ENCODE assay signal across 14 mouse cellular contexts in the genomic region with DNA sequence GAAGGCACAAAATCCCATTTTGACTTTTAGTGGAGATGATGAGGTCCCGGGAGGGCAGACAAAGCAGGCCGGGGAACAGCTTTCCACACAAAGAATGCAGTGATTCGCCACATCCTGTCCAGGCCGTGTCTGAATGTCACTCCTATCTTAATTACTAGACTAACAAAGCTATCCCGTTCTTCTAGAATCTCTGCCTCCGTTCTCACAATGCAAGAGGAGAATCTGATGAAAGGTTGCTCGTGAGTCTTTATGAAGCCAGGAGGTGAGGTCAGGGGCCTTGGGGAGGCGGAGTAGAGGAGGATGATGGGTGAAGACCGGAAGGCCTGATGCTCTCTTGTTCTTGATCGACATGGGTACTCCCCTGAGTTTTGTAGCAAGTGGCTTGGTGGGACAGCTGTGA.
DNase-seq lines count a peak whose midpoint lies in the region; ATAC-seq and TF ChIP-seq lines count a peak whose summit lies in the region.
"Had no signal": no experiment of that assay in that cellular context is flagged by ENCODE, and none has a peak within 500 bp of the region (broad histone marks: within the 10 kb centered on the region; RNA-seq: fewer than 3 reads in every experiment).

No protein-coding gene starts in this region.

- no peak overlapping the region for H3K4me3 ChIP-seq in kidney, adult 2 months (ENCODE audit: insufficient read depth, low read depth, low read length)
- no peak overlapping the region for H3K4me3 ChIP-seq in hindbrain, embryonic 14.5 days (replicated peaks; ENCODE audit: low read length)
- H3K4me3 ChIP-seq in midbrain, postnatal 0 days (ENCODE audit: low read depth, low read length) = no peak overlapping the region
- H3K4me3 ChIP-seq: erythroblast, embryonic 14.5 days had no signal

- H3K9ac ChIP-seq in hindbrain, embryonic 14.5 days = no peak overlapping the region
- H3K9ac ChIP-seq in midbrain, postnatal 0 days (replicated peaks; ENCODE audit: low read length, poor library complexity, severe bottlenecking) = 0 out of 2 replicates have a peak overlapping the region, but pooled peaks have one; percentile 13
- H3K9ac ChIP-seq: liver, postnatal 0 days had no signal

- H3K27me3 ChIP-seq in kidney, adult 2 months (replicated peaks; ENCODE audit: control insufficient read depth, insufficient read depth, low read length) = no peaks in the 10 kb centered on the region; the same call in 1 of the 2 replicates
- H3K27me3 ChIP-seq in hindbrain, embryonic 14.5 days (ENCODE audit: control insufficient read depth, insufficient read depth, low read length) = no peaks in the 10 kb centered on the region
- no peaks in the 10 kb centered on the region for H3K27me3 ChIP-seq in midbrain, postnatal 0 days (ENCODE audit: insufficient read depth, low read length)

- ATAC-seq in hindbrain, embryonic 14.5 days (ENCODE audit: low FRiP score) = no peak
- no peak for ATAC-seq in midbrain, postnatal 0 days (ENCODE audit: low FRiP score)
- ATAC-seq: liver, postnatal 0 days had no signal

- no peaks in the 10 kb centered on the region for H3K4me1 ChIP-seq in kidney, adult 2 months (ENCODE audit: control insufficient read depth, insufficient read depth, low read length)
- H3K4me1 ChIP-seq in hindbrain, embryonic 14.5 days (replicated peaks; ENCODE audit: control insufficient read depth, insufficient read depth, low read length) = peaks cover 27% of the 10 kb centered on the region
- peaks cover 2% of the 10 kb centered on the region; the same call in 1 of the 2 replicates for H3K4me1 ChIP-seq in midbrain, postnatal 0 days (ENCODE audit: insufficient read depth, low read length)

- H3K4me2 ChIP-seq in hindbrain, embryonic 14.5 days (replicated peaks) = peak overlapping the region; percentile 27; the same call in 1 of the 2 replicates
- no peak overlapping the region for H3K4me2 ChIP-seq in midbrain, postnatal 0 days (ENCODE audit: low read depth, low read length, poor library complexity, severe bottlenecking)

- H3K9me3 ChIP-seq in hindbrain, embryonic 14.5 days (ENCODE audit: control insufficient read depth, low read length) = no peaks in the 10 kb centered on the region
- H3K9me3 ChIP-seq in midbrain, postnatal 0 days (ENCODE audit: low read length) = no peaks in the 10 kb centered on the region

- H3K36me3 ChIP-seq in kidney, adult 2 months (ENCODE audit: control insufficient read depth, insufficient read depth, low read length) = no peaks in the 10 kb centered on the region
- no peaks in the 10 kb centered on the region for H3K36me3 ChIP-seq in hindbrain, embryonic 14.5 days (replicated peaks; ENCODE audit: control insufficient read depth, insufficient read depth)
- H3K36me3 ChIP-seq in midbrain, postnatal 0 days (ENCODE audit: insufficient read depth, low read length) = no peaks in the 10 kb centered on the region

- TF ChIP-seq CTCF in kidney, adult 2 months (conservative IDR thresholded peaks at IDR 0.05; ENCODE audit: insufficient read depth, insufficient read length, low read depth, low read length) = no peak
- TF ChIP-seq CTCF in midbrain, postnatal 0 days (IDR thresholded peaks at IDR 0.05) = no peak

- no peak for TF ChIP-seq POLR2A in kidney, adult 2 months (IDR thresholded peaks at IDR 0.05; ENCODE audit: low read depth, low read length)

- H3K27ac ChIP-seq in kidney, adult 2 months (ENCODE audit: insufficient read depth, low read depth, low read length) = no peak overlapping the region
- H3K27ac ChIP-seq in hindbrain, embryonic 14.5 days = peak overlapping the region; percentile 85
- 0 out of 2 replicates have a peak overlapping the region, but pooled peaks have one; percentile 32 for H3K27ac ChIP-seq in midbrain, postnatal 0 days (ENCODE audit: low read depth, low read length)
- H3K27ac ChIP-seq: stomach, postnatal 0 days had no signal

- 54% methylated on average over 10 of the region's 10 CpGs for WGBS in kidney, adult 2 months
- 19% methylated on average over 10 of the region's 10 CpGs for WGBS in hindbrain, embryonic 14.5 days
- WGBS in midbrain, postnatal 0 days = 45% methylated on average over 10 of the region's 10 CpGs

- peak; percentile 1 for DNase-seq in kidney, adult 2 months
- no peak for DNase-seq in kidney, postnatal 25 days
- peak; percentile 18 for DNase-seq in embryo, embryonic 9.5 days (ENCODE audit: extremely low spot score)
- DNase-seq in hindbrain, embryonic 14.5 days (ENCODE audit: low spot score) = no peak
- DNase-seq in midbrain, postnatal 0 days (ENCODE audit: low spot score) = no peak
- DNase-seq in layer of hippocampus, postnatal 10 days (ENCODE audit: low spot score in 2 of 2) = no peak
- DNase-seq in left cerebral cortex, adult 8-10 months (ENCODE audit: low spot score in 2 of 2) = no peak
- no peak for DNase-seq in right cerebral cortex, adult 2 months (ENCODE audit: low spot score in 2 of 2)
- DNase-seq: cerebellum, postnatal 36 days; gastrocnemius, postnatal 14 days; left cerebral cortex, postnatal 4 days; liver, postnatal 0 days had no signal

Comparison
In these comparisons a context has a peak if more than half of its experiments do, and no peak if none do; other contexts are left out.
1. DNase-seq: peak in kidney, adult 2 months (single experiment) and embryo, embryonic 9.5 days (single experiment); none in kidney, postnatal 25 days (0 of 2), hindbrain, embryonic 14.5 days (single experiment), midbrain, postnatal 0 days (single experiment), layer of hippocampus, postnatal 10 days (0 of 2), left cerebral cortex, adult 8-10 months (0 of 2) and right cerebral cortex, adult 2 months (0 of 2).